Mouse (Mus musculus) small intestine, adult 2 months (tissue): ENCODE results near the gene Cblc. TPM values are rescaled to one million over a fixed set of nuclear protein-coding genes. Genes with fewer than 3 reads are reported as not detected.

ENCODE experiments used
- H3K27ac ChIP-seq: fragments of 200-500 bp; 2 replicates; pipeline ENCODE4 v1.5.1; 2012; ENCODE audit warnings: low read depth, low read length, control low read depth, inconsistent platforms; ENCODE audit not compliant: insufficient read depth
- H3K27me3 ChIP-seq: fragments of 200-500 bp; 2 replicates; pipeline ENCODE4 v1.6.1; 2012; ENCODE audit warnings: mild to moderate bottlenecking, moderate library complexity, low read length, inconsistent platforms; ENCODE audit not compliant: control insufficient read depth, insufficient read depth
- H3K36me3 ChIP-seq: fragments of 200-500 bp; 2 replicates; pipeline ENCODE4 v1.6.1; 2012; ENCODE audit warnings: mild to moderate bottlenecking, low read length, control low read depth, inconsistent platforms; ENCODE audit not compliant: control insufficient read depth, insufficient read depth
- H3K4me1 ChIP-seq: fragments of 200-500 bp; 2 replicates; pipeline ENCODE4 v1.6.1; 2012; ENCODE audit warnings: low read length, inconsistent platforms, mixed read lengths; ENCODE audit not compliant: control insufficient read depth, insufficient read depth, insufficient read length
- H3K4me3 ChIP-seq: fragments of 200-500 bp; 2 replicates; pipeline ENCODE4 v1.5.1; 2012; ENCODE audit warnings: low read depth, mild to moderate bottlenecking, control low read depth, inconsistent platforms, low read length, moderate library complexity
- CTCF ChIP-seq: fragments of 200-500 bp; IDR thresholded peaks from 2 replicates; pipeline ENCODE4 v1.5.1; 2012; ENCODE audit warnings: low read depth, mild to moderate bottlenecking, control low read depth, inconsistent platforms, low read length, moderate library complexity, mixed read lengths; ENCODE audit not compliant: insufficient replicate concordance, insufficient read length; ENCODE audit errors: extremely low read depth
- POLR2A ChIP-seq: fragments of 200-500 bp; IDR thresholded peaks from 2 replicates; pipeline ENCODE4 v1.6.1; 2012; ENCODE audit warnings: low read depth, mild to moderate bottlenecking, control low read depth, inconsistent platforms, low read length, moderate library complexity
- WGBS: fragments of 180-500 bp; shearing (Covaris S2); methylation state at CpG from one replicate; pipeline ENCODE4 v1.1.7; 2018; 5-methylcytosine and 5-hydroxymethylcytosine counted together
- polyA plus RNA-seq: library from polyadenylated mRNA; depleted of rRNA; stranded (reverse); fragments of >200 nt; gene quantifications from 2 replicates; pipeline ENCODE4 v1.2.3, GENCODE M21; 2012

The Cblc gene
- polyA plus RNA-seq, 1 experiment: 145 TPM

- no peaks in the 10 kb centered on the region for H3K36me3 ChIP-seq
- H3K27me3 ChIP-seq: no peaks in the 10 kb centered on the region
- peaks cover 32% of the 10 kb centered on the region; the same call in 1 of the 2 replicates for H3K4me1 ChIP-seq
- WGBS: 23% methylated on average over 4 of the region's 4 CpGs
- peak overlapping the region; percentile 94 for H3K27ac ChIP-seq
- H3K4me3 ChIP-seq: no peak overlapping the region
- TF ChIP-seq POLR2A (no peak), CTCF (no peak)
Measured at GRCm38 (mm10) chr7:19840371-19840770, 43.8 kb upstream of the Cblc start.

GRCm38 (mm10) chr7:19836843-19837242 lies 40.2 kb upstream of the Cblc start:
- Histone ChIP-seq H3K4me3 (no peak overlapping the region), H3K36me3 (no peaks in the 10 kb centered on the region), H3K27me3 (no peaks in the 10 kb centered on the region), H3K27ac (peak overlapping the region; percentile 90), H3K4me1 (peaks cover 33% of the 10 kb centered on the region)
- WGBS: 13% methylated on average over 3 of the region's 3 CpGs
- TF ChIP-seq POLR2A (no peak), CTCF (no peak)

GRCm38 (mm10) chr7:19834055-19834454 lies 37.4 kb upstream of the Cblc start:
- peaks cover 40% of the 10 kb centered on the region for H3K4me1 ChIP-seq
- no peaks in the 10 kb centered on the region for H3K27me3 ChIP-seq
- H3K27ac ChIP-seq: no peak overlapping the region
- no peak overlapping the region for H3K4me3 ChIP-seq
- WGBS: 77% methylated on average over 3 of the region's 3 CpGs
- H3K36me3 ChIP-seq: no peaks in the 10 kb centered on the region
- TF ChIP-seq CTCF: peak; percentile 18; the same call in 1 of the 2 replicates
- TF ChIP-seq POLR2A: no peak

- Histone ChIP-seq H3K27ac (peak overlapping the region; percentile 80), H3K4me1 (peaks cover 41% of the 10 kb centered on the region)
- 19% methylated on average over 9 of the region's 9 CpGs for WGBS
Measured at GRCm38 (mm10) chr7:19831837-19832236, 35.2 kb upstream of the Cblc start.

GRCm38 (mm10) chr7:19830682-19831156 lies 34.1 kb upstream of the Cblc start:
- WGBS: 5% methylated on average over 13 of the region's 13 CpGs
- Histone ChIP-seq H3K27me3 (no peaks in the 10 kb centered on the region), H3K27ac (peak overlapping the region; percentile 81), H3K4me1 (peaks cover 40% of the 10 kb centered on the region), H3K4me3 (peak overlapping the region; percentile 7; the same call in 1 of the 2 replicates), H3K36me3 (no peaks in the 10 kb centered on the region)
- TF ChIP-seq CTCF: no peak
- peak; percentile 43; the same call in 1 of the 2 replicates for TF ChIP-seq POLR2A

More at GRCm38 (mm10) chr7:19831837-19832236, 35.2 kb upstream of the Cblc start:
- TF ChIP-seq POLR2A (0 out of 2 replicates have a peak, but pooled peaks have one; percentile 23), CTCF (no peak)
- H3K27me3 ChIP-seq: no peaks in the 10 kb centered on the region
- H3K4me3 ChIP-seq: 0 out of 2 replicates have a peak overlapping the region, but pooled peaks have one; percentile 3
- H3K36me3 ChIP-seq: no peaks in the 10 kb centered on the region

- WGBS: 76% methylated on average over 3 of the region's 3 CpGs
- Histone ChIP-seq H3K4me1 (peaks cover 47% of the 10 kb centered on the region), H3K4me3 (no peak overlapping the region), H3K27me3 (no peaks in the 10 kb centered on the region), H3K36me3 (no peaks in the 10 kb centered on the region), H3K27ac (peak overlapping the region; percentile 81; the same call in 1 of the 2 replicates)
- TF ChIP-seq CTCF (no peak), POLR2A (no peak)
Measured at GRCm38 (mm10) chr7:19829694-19830093, 33.1 kb upstream of the Cblc start.

- WGBS: 28% methylated on average over 6 of the region's 6 CpGs
- H3K36me3 ChIP-seq: no peaks in the 10 kb centered on the region
- TF ChIP-seq CTCF: no peak
- no peak for TF ChIP-seq POLR2A
- H3K27me3 ChIP-seq: no peaks in the 10 kb centered on the region
- H3K4me1 ChIP-seq: peaks cover 53% of the 10 kb centered on the region
- peak overlapping the region; percentile 36 for H3K27ac ChIP-seq
- no peak overlapping the region for H3K4me3 ChIP-seq
Measured at GRCm38 (mm10) chr7:19826756-19827155, 30.1 kb upstream of the Cblc start.
